Mouse (Mus musculus) spleen, adult 18-20 months (tissue): ENCODE measurements at regions not wholly inside any gene's neighbourhood (a gene's known extent, or its start where the extent isn't known, plus 50 kb on each side); places are given as distances from the start of the nearest gene placed in this dataset.

Experiments
- DNase-seq, 2 experiments: peaks; one replicate each; pipeline ENCODE4 v3.0.0; 2022; ENCODE audit warnings: mixed read lengths in 2 of 2

DNA sequence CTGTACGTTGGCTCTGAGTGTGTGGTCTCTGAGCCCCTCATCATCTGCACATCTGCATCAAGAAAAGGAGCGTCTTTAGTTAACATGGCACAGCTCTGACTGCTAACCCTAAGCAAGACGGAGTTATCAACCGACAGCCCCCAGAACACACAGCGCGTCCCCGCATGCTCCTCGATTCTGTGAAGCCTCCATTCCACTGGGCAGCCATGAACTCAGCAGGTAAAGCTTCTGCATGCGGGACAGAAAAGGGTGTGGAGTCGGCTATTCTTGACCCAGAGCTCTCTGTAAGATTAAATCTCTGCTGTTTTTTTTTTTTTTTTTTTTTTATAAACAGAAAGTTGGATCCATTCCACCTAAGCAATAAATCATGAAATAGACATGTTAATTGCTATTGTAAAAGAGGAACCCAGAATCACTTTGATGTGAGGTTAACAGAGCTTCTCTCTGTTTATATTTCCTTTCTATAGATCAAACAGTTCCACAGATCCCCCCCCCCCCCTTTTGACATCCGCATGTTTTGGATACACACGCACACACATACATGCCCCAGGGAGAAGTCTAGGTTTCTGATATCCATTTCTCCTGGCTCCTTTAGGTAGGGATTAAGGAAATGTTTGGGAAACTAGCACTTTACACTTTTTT is 328.9 kb downstream of the Mex3b start:
- no peak for DNase-seq

- no peak for DNase-seq
Observed at GRCm38 (mm10) chr7:83197490-83197889, 330.4 kb downstream of the Mex3b start.

DNA sequence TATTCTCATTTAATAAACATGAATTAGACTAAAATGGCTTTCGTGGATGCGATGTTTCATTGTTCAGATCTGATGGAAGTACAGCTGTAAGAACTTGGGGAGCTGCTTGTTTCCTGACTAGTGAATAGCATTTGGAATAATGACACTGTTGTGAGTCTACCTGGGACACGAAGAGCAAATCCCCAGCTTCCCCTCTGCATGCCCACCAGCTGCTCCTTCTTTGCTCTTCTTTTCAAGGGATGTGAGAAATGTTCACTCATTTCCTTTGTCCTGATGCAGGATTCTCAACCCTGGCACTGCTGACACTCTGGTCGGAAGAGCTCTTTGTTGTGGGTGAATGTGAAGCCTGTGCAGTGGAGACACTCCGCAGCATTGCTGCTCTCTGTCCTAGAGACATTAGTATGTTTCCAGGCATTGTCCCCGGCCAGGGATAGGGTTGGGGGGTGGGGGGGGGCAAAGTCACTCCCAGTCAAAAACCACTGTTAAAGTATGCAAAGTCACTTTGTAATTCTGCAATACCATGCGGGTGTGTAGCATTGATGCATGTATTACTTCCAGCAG is 334.1 kb downstream of the Mex3b start:
- DNase-seq, result no peak

DNA sequence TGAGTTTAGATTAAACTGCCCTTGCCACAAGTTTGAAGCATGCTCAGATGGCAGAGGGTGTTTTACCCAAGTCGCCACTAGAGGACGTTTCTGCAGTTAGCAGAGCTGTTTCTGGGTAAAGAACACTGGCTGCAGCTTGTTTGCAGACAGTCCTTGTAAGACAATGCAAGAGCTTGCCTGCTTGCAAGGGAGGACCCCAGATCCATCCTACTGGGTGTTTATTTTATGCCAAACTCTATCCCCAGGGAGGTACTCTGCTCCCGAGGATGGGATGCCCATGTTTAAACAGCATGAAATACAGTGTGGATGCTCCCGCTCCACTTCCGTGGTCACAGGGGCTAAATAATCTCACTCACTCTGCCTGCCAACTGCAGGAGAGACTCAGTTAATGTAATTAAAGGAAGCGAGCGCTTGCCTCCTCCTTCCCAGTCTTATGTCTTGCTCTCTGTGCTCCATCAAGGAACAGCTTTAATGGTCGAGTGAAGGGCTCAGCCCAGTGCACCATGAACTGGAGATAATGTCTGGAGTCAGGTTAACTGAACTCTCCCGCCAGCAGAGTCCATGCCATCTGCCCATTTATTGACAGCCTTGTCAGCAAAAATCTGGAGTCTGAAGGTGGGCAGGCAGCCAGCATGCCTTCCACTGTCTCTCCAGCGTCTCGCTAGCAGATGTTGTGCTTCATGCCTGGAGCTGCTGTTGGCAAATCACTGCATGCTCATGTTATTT is 334.8 kb downstream of the Mex3b start:
- DNase-seq, result no peak

DNA sequence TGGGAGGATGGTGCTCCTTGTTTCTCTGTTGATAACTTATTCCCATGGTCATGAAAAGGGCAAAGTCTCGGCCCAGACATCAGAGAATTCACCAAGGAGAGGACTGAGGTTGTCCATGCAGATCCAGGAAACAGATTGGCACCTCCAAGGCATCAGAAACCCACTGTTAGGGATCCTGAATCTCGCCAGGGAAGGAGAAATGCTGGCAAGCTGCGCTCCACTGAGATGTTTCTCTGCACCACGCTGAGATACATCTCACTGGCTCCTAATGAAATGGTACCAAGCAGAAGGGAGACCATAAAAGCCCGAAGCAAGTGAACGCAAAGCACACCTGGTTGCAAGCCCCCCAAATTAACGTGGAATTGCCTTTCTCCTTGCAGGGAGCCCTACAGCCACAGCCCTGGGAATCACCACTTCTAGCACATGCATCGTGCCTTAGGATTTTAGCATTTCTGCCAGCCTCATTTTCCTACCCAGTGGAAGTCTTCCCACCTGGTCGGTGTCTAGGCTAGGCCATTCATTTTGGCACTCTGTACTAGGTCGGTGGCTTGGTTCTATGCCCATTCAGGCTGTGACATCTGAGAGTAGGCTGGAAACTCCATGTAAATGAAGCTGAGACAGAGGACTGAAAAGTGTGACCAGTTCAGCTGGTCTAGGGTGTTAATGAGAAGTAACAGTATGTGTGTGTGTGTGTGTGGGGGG is 336.3 kb downstream of the Mex3b start:
- no peak for DNase-seq

GRCm38 (mm10) chr7:83204013-83204365 is 336.9 kb downstream of the Mex3b start:
- DNase-seq, result no peak

- no peak for DNase-seq
Observed at GRCm38 (mm10) chr7:83204701-83205100, 337.6 kb downstream of the Mex3b start.

DNA sequence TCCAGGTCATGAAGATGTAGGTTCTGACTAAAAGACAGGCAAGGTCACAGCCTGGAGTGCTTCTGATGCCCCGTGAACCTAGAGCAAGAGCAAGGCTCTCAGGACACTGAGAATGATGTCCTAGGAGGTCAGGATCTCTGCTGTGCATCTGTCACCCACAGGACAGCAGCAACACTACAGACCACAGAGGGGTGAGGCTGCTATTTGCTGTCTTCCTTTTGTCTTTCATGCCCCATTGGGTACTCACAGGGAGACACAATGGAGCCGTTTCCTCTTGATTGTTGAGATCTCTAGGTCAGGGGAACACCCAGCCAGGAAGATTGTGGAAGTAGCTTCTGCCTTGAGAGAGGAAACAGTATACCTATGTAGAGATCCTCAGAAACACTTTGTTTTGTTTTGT is 339.9 kb downstream of the Mex3b start:
- DNase-seq, result no peak

DNA sequence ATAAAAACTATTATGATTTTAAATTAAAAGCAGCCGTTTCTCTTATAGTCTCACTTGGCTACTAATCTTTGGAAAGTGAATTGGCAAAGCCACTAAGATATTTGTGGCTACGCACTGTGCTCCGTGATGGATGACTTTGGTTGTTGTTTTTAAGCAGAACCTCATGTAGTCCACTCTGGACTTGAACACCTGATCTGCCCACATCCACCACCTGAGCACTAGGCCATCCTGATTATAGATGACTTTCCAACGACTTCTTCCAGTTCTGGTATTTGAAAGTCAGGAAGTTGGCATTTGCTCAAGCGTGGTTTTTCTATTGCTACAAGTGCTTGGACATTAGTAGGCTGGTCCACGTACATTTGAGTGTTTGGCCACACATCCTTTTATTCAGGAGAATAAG is 344.5 kb downstream of the Mex3b start:
- no peak for DNase-seq

GRCm38 (mm10) chr7:83222029-83222722 is 355.0 kb downstream of the Mex3b start:
- no peak for DNase-seq

DNA sequence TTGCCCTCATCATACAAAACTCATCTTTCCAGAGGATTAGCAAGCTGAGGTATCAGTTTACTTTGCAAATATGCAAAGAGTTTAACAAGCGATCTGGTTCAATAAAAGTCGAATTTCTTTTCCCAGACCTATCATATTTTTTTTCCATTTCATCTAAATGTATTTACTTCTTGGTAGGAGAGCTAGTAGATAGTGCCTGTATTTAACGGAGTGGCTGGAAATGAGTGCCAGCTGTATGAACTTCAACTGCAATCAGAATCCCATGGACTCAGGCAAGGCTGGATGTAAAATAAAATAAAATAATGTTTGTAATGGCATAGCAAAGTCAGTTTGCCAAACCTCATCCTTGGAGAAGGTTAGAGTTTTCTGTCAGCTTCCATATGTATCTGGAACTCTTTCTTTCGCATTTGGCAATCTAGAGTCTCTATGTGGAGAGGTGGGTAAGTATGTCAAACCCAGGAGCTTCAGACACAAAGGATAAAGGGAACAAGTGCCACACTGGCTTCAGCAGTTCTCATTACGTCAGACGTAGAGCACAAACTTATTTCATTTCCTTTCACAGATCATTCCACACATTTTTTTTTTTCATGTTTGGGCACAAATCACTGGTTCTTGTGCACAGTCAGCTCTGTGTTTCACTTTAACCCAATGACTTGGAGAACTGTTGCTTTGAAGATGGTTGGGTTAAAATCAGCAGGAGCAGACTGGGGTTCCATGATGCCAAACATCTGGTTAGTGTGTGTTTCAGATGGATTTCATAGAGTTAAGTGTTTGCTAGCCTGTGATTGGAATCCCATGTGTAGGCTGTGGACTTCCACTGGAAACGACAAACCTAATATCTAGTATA is 357.2 kb upstream of the Tmc3 start:
- DNase-seq, result no peak

- no peak for DNase-seq
Observed at GRCm38 (mm10) chr7:83230496-83231325, 354.0 kb upstream of the Tmc3 start.

- DNase-seq, result no peak
Observed at GRCm38 (mm10) chr7:83235659-83236058, 349.1 kb upstream of the Tmc3 start.

- DNase-seq, result no peak
Observed at GRCm38 (mm10) chr7:83237336-83237735, 347.4 kb upstream of the Tmc3 start.

- no peak for DNase-seq
Observed at GRCm38 (mm10) chr7:83238091-83238490, 346.6 kb upstream of the Tmc3 start.

- no peak for DNase-seq
Observed at GRCm38 (mm10) chr7:83242233-83242632, 342.5 kb upstream of the Tmc3 start.

- no peak for DNase-seq
Observed at GRCm38 (mm10) chr7:83245867-83246266, 338.9 kb upstream of the Tmc3 start.

DNA sequence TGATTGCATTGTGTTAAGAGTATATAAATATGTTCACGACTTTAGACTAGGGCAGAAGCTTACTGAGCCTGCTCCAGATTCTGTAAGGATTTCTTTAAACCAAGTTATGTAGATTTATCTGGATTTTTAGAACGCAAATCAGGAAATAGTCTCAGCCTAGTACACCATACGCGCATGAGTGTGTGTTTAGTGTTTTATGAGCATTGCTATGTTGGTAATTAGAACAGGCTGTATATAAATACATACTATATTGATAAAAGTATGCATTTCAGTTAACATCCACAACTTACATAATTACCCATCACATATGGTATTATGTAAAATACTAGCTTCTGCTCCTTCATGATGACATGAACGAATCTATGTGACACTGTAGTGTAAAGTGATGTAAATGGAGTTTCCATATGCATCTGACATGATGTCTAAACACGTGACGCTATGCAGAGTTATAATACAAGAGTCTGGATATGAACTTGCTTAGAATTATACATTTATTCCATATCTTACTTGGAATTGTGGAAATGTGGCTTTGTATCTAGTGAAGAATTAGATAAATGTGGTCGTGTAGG is 332.6 kb upstream of the Tmc3 start:
- DNase-seq, result no peak

DNA sequence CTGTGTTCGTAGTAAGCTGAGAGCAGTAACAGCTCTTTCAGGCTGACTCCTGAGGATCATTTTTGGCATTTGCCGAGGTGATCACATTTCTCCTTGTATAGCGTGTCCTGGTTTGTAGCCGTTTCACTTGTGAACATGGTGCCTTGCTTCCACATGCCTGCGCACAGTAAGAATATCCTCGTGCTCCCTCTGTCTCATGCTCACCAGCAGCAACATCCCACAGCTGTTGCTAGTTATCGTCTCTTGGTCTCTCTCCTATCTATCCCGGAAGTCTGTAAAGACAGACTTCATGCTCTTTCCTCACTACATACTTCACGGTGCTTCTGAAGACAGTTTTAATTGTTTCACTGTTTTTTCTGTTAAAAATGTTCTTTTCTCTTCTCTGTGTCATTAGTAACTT is 331.7 kb upstream of the Tmc3 start:
- DNase-seq, result no peak

DNA sequence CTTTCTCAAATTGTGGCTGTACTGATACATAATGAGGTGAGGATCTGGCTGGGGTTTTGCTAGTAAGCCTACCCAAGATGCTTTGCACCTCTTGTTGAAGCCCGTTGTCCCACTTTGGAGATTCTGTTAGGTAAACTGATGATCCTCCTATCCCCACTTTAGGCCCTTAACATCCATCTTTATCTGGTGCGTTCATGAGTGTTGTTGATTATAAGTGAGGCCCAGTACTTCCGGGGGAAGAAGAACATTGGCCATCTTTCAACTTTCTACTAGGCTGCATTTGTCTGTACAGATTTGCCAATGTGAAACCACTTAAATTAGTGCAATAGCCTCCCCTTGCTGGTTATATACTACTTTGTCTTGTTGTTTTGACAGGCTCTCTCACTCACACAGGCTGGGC is 331.3 kb upstream of the Tmc3 start:
- DNase-seq, result no peak

GRCm38 (mm10) chr7:83254411-83254810 is 330.3 kb upstream of the Tmc3 start:
- DNase-seq, result no peak
